Mouse (Mus musculus) adrenal gland, postnatal 36 days (tissue): ENCODE results near the gene Hoxd10. TPM values are rescaled to one million over a fixed set of nuclear protein-coding genes. Genes with fewer than 3 reads are reported as not detected.

Experiments used
- DNase-seq, 2 experiments: peaks; one replicate each; pipeline ENCODE4 v3.0.0; 2021; ENCODE audit warnings: mixed read lengths in 1 of 2
- total RNA-seq, 2 experiments: library from RNA; stranded (reverse); gene quantifications; 2 replicates each; pipeline ENCODE4 v1.2.3; 2021

Gene Hoxd10
- total RNA-seq, 2 experiments from 2014 or later, result not detected

GRCm38 (mm10) chr2:74731799-74732512 lies 40.2 kb downstream of the Hoxd10 start:
- no peak for DNase-seq

DNA sequence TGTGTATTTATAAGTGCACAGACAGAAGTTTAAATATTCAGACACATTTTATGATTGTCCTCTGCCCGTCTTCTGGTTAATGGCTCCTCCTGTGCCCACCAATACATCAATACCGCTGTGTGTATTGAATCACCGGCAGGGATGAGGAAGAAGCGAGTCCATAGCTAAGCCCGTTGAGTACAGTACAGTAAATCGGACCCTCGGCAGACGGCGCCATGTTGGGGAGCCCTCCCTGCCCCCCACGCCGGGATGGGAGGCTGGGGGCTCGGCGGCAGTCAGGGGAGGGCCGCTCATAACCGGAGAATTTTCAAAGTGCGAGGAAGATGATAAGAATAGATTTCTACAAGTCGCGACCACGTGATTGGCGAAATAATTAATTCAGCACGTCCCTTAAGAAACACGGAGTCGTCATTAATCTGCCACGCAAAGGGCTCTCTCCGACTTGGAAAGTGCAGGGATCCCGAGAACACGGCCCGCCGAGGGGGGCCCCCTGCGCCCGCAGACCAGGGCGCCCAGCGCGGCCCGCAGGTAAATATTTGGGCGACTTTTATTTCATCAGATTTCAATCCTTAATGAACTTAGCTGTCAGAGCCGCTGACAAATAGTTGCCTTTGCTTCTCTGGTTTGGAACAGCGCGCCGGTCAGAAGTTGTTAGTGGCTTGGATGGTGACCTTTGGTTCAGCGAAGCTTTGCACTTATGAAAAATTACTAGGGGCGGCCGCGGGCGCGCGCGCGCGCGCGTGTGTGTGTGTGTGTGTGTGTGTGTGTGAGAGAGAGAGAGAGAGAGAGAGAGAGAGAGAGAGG lies 41.0 kb downstream of the Hoxd10 start:
- DNase-seq, result no peak

DNA sequence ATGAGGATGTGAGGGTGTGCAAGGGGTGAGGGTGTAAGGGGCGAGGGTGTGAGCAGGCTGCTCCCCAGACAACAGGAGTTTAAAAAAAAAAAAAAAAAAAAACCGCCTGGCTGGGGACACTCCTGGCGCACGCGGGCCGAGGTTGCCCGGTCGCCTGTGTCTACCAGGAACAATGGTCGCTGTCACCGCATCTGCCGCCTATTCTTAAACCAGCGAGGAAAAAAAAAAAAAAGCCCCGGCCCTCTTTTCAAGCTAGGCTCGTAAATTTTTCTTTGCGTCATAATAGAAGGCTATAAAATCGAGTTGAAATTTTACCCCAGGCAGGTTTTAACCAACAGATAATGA lies 41.6 kb downstream of the Hoxd10 start:
- no peak for DNase-seq

- no peak for DNase-seq
Measured at GRCm38 (mm10) chr2:74733765-74734164, 42.0 kb downstream of the Hoxd10 start.

- no peak for DNase-seq
Measured at GRCm38 (mm10) chr2:74734451-74734850, 42.7 kb downstream of the Hoxd10 start.

GRCm38 (mm10) chr2:74734996-74735811 lies 43.5 kb downstream of the Hoxd10 start:
- DNase-seq, result no peak

DNA sequence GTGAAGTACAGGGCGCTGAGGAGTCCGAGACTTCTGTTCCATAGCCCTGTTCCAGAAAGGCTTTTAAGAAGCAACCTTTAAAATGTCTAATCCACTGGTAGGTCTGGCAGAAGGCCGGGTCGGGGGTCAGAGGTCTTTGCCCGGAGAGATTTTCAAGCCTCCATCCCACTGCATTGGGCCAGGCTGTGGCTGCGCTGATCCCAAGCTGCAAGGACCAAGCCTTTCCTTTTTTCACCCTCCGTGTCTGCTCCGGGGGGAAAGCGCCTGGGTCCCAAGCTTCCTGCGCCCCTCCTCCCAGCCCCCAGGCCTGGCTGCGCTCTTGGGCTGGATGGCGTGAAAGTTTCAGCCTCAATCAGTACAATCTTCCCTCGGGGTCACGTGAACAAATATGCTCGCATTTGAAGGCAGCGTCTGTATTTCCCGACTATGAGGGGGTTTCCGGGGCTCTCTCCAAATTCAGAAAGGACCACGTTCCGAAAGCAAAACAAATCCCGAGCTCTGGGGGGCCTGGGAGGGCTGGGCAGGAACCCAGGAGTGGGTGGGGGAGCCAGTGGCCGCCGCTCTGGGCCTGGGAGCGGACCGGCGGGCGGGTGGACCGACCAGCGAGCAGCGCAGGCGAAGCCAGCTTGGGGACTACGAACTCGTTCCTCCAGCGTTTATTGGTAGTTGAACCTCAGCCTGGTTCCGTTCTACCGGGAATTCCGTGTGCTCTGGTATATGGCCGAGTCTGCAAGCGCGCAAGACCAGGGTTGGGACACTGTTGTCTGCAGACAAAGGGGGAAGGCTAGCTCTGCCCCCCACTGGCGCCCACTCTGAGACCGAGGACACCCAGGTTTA lies 44.3 kb downstream of the Hoxd10 start:
- no peak for DNase-seq

DNA sequence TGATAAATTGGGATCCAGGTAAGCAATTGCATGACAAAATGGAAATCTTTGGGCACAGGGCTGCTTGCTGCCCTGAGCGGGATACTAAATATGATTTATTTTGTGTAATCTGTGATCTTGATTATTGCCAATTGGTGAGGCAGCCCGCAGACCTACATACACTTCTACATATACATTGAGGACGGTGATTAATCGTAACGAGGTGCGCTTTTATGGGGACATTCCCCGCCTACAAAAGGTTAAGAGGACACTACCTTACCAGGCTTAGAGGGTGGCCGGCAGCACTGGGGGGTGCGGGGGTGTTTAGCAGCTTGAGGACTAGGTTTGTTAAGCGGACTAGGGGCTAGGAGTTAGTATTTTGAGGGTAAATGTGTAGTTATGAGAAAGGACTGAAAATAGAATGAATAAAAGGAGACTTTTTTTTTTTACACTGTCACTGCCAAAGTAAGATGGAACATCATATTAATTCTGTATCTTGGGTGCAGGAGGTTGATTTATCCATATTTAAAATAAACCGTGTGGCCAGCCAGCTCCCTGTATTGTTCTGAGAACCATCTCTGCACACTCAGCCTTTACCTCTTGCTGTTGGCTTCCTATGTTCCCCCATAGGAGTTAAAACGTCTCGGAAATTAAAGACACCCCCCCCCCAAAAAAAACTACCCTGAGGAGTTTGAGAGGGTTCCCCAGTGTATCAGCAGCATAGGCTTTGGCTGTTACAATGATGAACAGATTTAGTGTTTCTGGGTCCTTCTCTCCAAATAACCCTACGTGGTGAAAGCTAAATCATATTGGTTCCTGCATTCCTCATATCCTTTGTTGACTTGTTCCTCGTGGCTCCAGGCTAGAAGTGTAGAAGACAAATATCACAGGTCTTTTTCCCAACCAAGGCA lies 45.2 kb downstream of the Hoxd10 start:
- no peak for DNase-seq

GRCm38 (mm10) chr2:74737578-74738070 lies 45.9 kb downstream of the Hoxd10 start:
- DNase-seq, result no peak

- DNase-seq, result no peak
Measured at GRCm38 (mm10) chr2:74738623-74739475, 47.1 kb downstream of the Hoxd10 start.

- no peak for DNase-seq
Measured at GRCm38 (mm10) chr2:74739476-74739800, 47.7 kb downstream of the Hoxd10 start.

GRCm38 (mm10) chr2:74739869-74740268 lies 48.1 kb downstream of the Hoxd10 start:
- no peak for DNase-seq

DNA sequence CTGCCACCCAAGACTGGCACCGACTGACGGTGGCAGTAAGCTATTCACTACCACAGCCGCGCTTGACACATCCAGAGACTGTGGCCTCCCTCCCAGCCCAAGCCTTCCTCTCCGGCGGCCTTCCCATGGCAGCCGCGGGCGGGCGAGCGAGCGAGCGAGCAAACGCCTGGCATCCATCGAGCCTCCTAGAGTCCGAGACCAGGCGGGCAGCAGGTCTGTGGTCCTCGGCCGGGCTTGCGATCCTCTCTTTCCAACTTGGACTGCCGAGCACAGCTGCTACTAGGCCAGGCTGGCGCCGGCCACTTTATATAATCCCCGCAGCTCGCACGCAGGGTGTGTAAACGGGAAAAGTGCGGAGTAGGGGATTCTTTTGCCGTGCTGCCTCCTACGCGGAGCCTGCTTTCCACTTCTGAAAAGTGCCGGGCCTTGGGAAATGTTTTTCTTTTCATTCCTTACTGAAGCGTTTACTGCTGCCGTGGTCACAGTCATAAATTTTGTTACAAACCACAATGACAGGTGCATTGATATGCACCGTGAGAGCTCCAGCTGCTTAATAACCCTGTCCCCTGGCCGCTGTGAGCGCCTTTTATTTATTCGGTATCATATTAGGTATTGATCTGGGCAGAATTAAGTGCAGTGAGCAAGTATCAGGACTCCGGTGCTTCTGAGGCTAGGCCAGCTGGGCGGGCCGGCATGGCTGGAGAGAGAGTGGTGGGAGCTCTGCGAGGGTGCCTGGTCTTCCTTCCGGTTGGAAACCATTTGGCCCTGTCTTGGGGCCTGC lies 48.8 kb downstream of the Hoxd10 start:
- peak; percentile 47 to 53 for DNase-seq

DNA sequence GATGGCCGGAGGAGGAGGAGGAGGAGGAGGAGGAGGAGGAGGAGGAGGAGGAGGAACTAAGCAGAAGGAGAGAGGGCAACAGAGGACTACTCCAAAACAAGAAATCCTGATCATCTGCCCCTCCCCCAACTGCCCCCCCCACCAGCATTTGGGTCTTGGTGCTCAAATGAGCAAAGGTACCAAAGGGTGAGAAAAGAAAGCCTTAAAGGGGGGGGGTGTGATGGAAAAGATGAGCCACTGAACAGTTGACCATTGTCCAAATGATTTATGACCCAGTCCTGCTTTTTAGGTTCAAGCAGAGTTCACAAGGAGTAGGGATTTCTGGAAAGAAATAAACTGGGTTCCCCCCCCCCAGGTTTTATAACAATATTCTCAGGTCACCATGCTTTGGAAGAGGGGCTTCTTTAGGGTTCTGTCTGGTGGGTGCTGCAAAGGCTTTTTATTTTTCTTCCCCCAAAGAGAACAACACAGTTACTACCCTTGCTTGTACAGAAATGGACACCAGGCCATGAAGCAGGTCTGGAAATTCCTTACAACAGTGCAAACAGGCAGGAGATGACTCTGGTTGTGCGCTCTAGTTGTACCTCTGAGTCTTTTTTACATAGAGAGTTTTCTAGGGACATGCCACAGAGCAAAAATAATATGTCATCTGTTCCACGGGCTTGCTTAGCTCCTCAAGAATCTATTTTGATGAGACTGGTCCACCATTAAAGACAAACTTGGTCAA lies 49.7 kb downstream of the Hoxd10 start:
- DNase-seq, result no peak

DNA sequence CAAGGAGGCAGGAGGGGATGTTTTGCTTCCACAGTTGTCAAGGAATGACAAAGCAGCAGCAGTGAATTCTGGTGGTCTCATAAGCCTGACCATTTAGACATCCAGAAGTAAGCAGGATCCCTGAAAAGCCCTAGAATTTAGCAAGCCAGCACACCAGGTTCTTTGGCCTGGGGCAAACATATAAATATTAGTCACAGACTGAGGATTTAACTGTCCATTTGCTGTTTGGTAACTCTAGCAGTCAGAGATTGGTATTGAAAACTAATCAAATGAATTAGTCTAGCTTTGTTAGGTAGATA lies 50.2 kb downstream of the Hoxd10 start:
- DNase-seq, result no peak
